Mouse (Mus musculus) intestine, postnatal 0 days (tissue): Measurements from ENCODE around the gene Dclk1. TPM values are rescaled to one million over a fixed set of nuclear protein-coding genes. Genes with fewer than 3 reads are reported as not detected.

Experiments
- ATAC-seq: fragments of 200-750 bp; cut with Nextera tagmentation; 2 replicates; pipeline ENCODE4 v1.8.0; 2017; ENCODE audit warnings: mild to moderate bottlenecking, moderate TSS enrichment, moderate library complexity
- H3K27ac ChIP-seq: fragments of 300-500 bp; sonication (generic); 2 replicates; pipeline ENCODE4 v1.5.1; 2014; ENCODE audit warnings: mild to moderate bottlenecking, low read depth, low read length, moderate library complexity
- H3K27me3 ChIP-seq: fragments of 300-500 bp; sonication (generic); replicated peaks from 2 replicates; pipeline ENCODE4 v1.6.1; 2014; ENCODE audit warnings: low read length, mixed read lengths; ENCODE audit not compliant: control insufficient read depth, insufficient read depth
- H3K36me3 ChIP-seq: fragments of 300-500 bp; sonication (generic); 2 replicates; pipeline ENCODE4 v1.6.1; 2014; ENCODE audit warnings: mild to moderate bottlenecking, moderate library complexity; ENCODE audit not compliant: control insufficient read depth, insufficient read depth
- H3K4me1 ChIP-seq: fragments of 300-500 bp; sonication (generic); replicated peaks from 2 replicates; pipeline ENCODE4 v1.6.1; 2014; ENCODE audit warnings: antibody characterized with exemption, low read length, mixed read lengths; ENCODE audit not compliant: control insufficient read depth, insufficient read depth
- H3K4me2 ChIP-seq: fragments of 300-500 bp; sonication (generic); replicated peaks from 2 replicates; pipeline ENCODE4 v1.6.1; 2014; ENCODE audit warnings: low read depth, mild to moderate bottlenecking, moderate library complexity
- H3K4me3 ChIP-seq: fragments of 300-500 bp; sonication (generic); 2 replicates; pipeline ENCODE4 v1.5.1; 2014; ENCODE audit warnings: low read depth, low read length
- H3K9ac ChIP-seq: fragments of 300-500 bp; sonication (generic); 2 replicates; pipeline ENCODE4 v1.6.1; 2014; ENCODE audit warnings: mild to moderate bottlenecking, low read depth, low read length
- H3K9me3 ChIP-seq: fragments of 300-500 bp; sonication (generic); 2 replicates; pipeline ENCODE4 v1.6.1; 2016; ENCODE audit warnings: mixed run types; ENCODE audit not compliant: control insufficient read depth
- CTCF ChIP-seq: sonication (generic); IDR thresholded peaks from 2 replicates; pipeline ENCODE4 v1.5.1; 2016; ENCODE audit warnings: low read depth, mild to moderate bottlenecking, control low read depth, antibody characterized with exemption, moderate library complexity
- WGBS: fragments of 180-500 bp; shearing (Covaris S2); extraction: QIAGEN DNeasy Blood & Tissue Kit; methylation state at CpG from one replicate; pipeline ENCODE4 v1.1.7; 2014; 5-methylcytosine and 5-hydroxymethylcytosine counted together
- polyA plus RNA-seq: library from polyadenylated mRNA; unstranded; fragments of >200 nt; fragmentation: Nextera tagmentation; extraction: Ambion mirVana; gene quantifications from 2 replicates; pipeline ENCODE4 v1.2.1, GENCODE M21; 2015

Gene Dclk1
- polyA plus RNA-seq, 1 experiment from 2014 or later = 5.0 TPM

- Histone ChIP-seq H3K9me3 (no peaks in the 10 kb centered on the region), H3K4me2 (no peak overlapping the region), H3K27ac (no peak overlapping the region), H3K4me1 (no peaks in the 10 kb centered on the region), H3K36me3 (no peaks in the 10 kb centered on the region), H3K9ac (no peak overlapping the region), H3K27me3 (peaks cover 2% of the 10 kb centered on the region; the same call in 1 of the 2 replicates), H3K4me3 (no peak overlapping the region)
- no peak for ATAC-seq
- TF ChIP-seq CTCF = no peak
- WGBS = 87% methylated on average over 3 of the region's 3 CpGs
Measured at GRCm38 (mm10) chr3:55248048-55248447, 5.9 kb downstream of the Dclk1 start.

GRCm38 (mm10) chr3:55248508-55248907, 6.3 kb downstream of the Dclk1 start:
- H3K4me3 ChIP-seq = no peak overlapping the region
- ATAC-seq = no peak
- H3K9ac ChIP-seq = no peak overlapping the region
- H3K27ac ChIP-seq = no peak overlapping the region
- H3K36me3 ChIP-seq = no peaks in the 10 kb centered on the region
- TF ChIP-seq CTCF = no peak
- WGBS = 59% methylated on average over 6 of the region's 6 CpGs
- no peaks in the 10 kb centered on the region for H3K4me1 ChIP-seq
- H3K27me3 ChIP-seq = no peaks in the 10 kb centered on the region
- H3K9me3 ChIP-seq = no peaks in the 10 kb centered on the region
- H3K4me2 ChIP-seq = no peak overlapping the region

GRCm38 (mm10) chr3:55250631-55251030, 8.5 kb downstream of the Dclk1 start:
- no peaks in the 10 kb centered on the region for H3K4me1 ChIP-seq
- no peak overlapping the region for H3K4me2 ChIP-seq
- no peak overlapping the region for H3K4me3 ChIP-seq
- H3K9ac ChIP-seq = no peak overlapping the region
- no peak for ATAC-seq
- WGBS = 96% methylated on average over 2 of the region's 2 CpGs
- H3K36me3 ChIP-seq = no peaks in the 10 kb centered on the region
- no peak overlapping the region for H3K27ac ChIP-seq
- no peaks in the 10 kb centered on the region for H3K27me3 ChIP-seq
- TF ChIP-seq CTCF = no peak
- no peaks in the 10 kb centered on the region for H3K9me3 ChIP-seq

- TF ChIP-seq CTCF = no peak
- WGBS = 67% methylated on average over 7 of the region's 7 CpGs
- Histone ChIP-seq H3K36me3 (no peaks in the 10 kb centered on the region), H3K9ac (no peak overlapping the region), H3K9me3 (no peaks in the 10 kb centered on the region), H3K27me3 (no peaks in the 10 kb centered on the region), H3K4me3 (no peak overlapping the region), H3K4me2 (no peak overlapping the region), H3K27ac (no peak overlapping the region), H3K4me1 (no peaks in the 10 kb centered on the region)
- ATAC-seq = no peak
Measured at GRCm38 (mm10) chr3:55260139-55260538, 18.0 kb downstream of the Dclk1 start.

GRCm38 (mm10) chr3:55266091-55266490, 23.9 kb downstream of the Dclk1 start:
- no peaks in the 10 kb centered on the region for H3K4me1 ChIP-seq
- H3K4me3 ChIP-seq = no peak overlapping the region
- H3K9me3 ChIP-seq = no peaks in the 10 kb centered on the region
- no peaks in the 10 kb centered on the region for H3K27me3 ChIP-seq
- no peak for TF ChIP-seq CTCF
- WGBS = 85% methylated on average over 5 of the region's 5 CpGs
- no peaks in the 10 kb centered on the region for H3K36me3 ChIP-seq
- no peak for ATAC-seq
- no peak overlapping the region for H3K9ac ChIP-seq
- H3K27ac ChIP-seq = no peak overlapping the region
- no peak overlapping the region for H3K4me2 ChIP-seq

- H3K9me3 ChIP-seq = no peaks in the 10 kb centered on the region
- H3K36me3 ChIP-seq = no peaks in the 10 kb centered on the region
- no peak for TF ChIP-seq CTCF
- 72% methylated on average over 4 of the region's 4 CpGs for WGBS
- H3K9ac ChIP-seq = no peak overlapping the region
- no peak overlapping the region for H3K27ac ChIP-seq
- no peak overlapping the region for H3K4me2 ChIP-seq
- no peak overlapping the region for H3K4me3 ChIP-seq
- H3K4me1 ChIP-seq = no peaks in the 10 kb centered on the region
- ATAC-seq = no peak
- H3K27me3 ChIP-seq = no peaks in the 10 kb centered on the region
Measured at GRCm38 (mm10) chr3:55269802-55270201, 27.6 kb downstream of the Dclk1 start.

GRCm38 (mm10) chr3:55270345-55270744, 28.2 kb downstream of the Dclk1 start:
- Histone ChIP-seq H3K27me3 (no peaks in the 10 kb centered on the region), H3K27ac (no peak overlapping the region), H3K4me1 (no peaks in the 10 kb centered on the region), H3K36me3 (no peaks in the 10 kb centered on the region), H3K9ac (no peak overlapping the region), H3K4me3 (no peak overlapping the region), H3K9me3 (no peaks in the 10 kb centered on the region), H3K4me2 (no peak overlapping the region)
- 89% methylated on average over 3 of the region's 3 CpGs for WGBS
- no peak for ATAC-seq
- TF ChIP-seq CTCF = no peak
